Comparison of ENCODE assay signal across 9 mouse cellular contexts in the genomic region with DNA sequence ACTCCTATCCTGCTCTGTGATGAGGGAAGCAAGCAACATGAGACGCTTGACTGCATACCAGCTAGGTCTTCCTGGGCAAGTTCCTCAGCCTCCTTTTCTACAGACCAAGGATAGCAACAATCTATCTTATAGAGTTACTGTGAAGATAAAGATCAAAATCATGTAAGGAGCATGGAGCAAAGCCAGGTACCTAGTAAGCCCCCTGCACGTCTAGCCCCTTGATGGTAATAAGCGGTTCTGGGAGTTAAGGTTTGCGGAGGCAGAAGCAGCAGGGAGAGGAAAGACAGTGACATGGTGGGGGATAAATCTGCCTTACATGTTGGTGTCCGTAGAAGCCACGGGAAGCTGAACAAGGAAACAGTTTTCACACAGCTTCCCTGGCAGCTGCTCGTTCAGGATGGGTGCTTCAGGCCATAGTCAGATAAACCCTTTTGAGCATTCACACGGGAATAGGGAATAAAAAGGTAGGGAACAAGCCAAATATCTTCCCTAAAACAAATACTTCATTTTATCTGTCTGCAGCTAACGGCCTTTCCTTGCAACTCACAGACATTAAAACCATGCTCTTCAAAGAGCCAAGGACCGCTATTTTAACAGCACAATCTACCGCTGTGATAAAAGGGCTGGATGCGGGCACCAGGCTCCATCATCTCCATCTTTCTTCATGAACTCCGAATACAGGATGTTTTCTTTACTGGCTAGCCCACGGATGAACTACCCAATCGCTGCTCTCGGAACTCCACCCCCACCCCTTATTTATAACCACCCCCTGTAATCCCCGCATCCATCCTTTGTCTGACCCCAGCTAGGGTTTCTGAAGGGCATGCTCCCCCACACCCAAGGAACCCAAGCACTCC. TPM values are rescaled to one million over a fixed set of nuclear protein-coding genes. Genes with fewer than 3 reads are reported as not detected.
A peak's percentile ranks its signal among the peaks of the same experiment; 100 is the strongest.
DNase-seq lines count a peak whose midpoint lies in the region; ATAC-seq lines count a peak whose summit lies in the region.
"Had no signal": no experiment of that assay in that cellular context is flagged by ENCODE, and none has a peak within 500 bp of the region (broad histone marks: within the 10 kb centered on the region; RNA-seq: fewer than 3 reads in every experiment).

No protein-coding gene starts in this region.

- peaks cover 5 to 7% of the 10 kb centered on the region in 2 experiments; a peak in 2 of 4 replicates for H3K4me1 ChIP-seq in heart, embryonic 14.5 days (ENCODE audit: control insufficient read depth in 2 of 2, insufficient read depth in 2 of 2, low read length in 2 of 2)
- peaks cover 36% of the 10 kb centered on the region for H3K4me1 ChIP-seq in hindbrain, embryonic 10.5 days (replicated peaks)
- H3K4me1 ChIP-seq in midbrain, embryonic 13.5 days (replicated peaks) = peaks cover 48% of the 10 kb centered on the region

- WGBS in heart, embryonic 14.5 days = 25% methylated on average over 17 of the region's 17 CpGs
- WGBS in hindbrain, embryonic 10.5 days = 15% methylated on average over 17 of the region's 17 CpGs
- 6% methylated on average over 17 of the region's 17 CpGs for WGBS in midbrain, embryonic 13.5 days

- H3K36me3 ChIP-seq in heart, embryonic 14.5 days (ENCODE audit: control insufficient read depth, insufficient read depth, low read length) = peaks cover 22% of the 10 kb centered on the region
- H3K36me3 ChIP-seq in hindbrain, embryonic 10.5 days = peaks cover 24% of the 10 kb centered on the region
- H3K36me3 ChIP-seq in midbrain, embryonic 13.5 days = peaks cover 17% of the 10 kb centered on the region

- H3K9ac ChIP-seq in heart, embryonic 14.5 days (ENCODE audit: low read length) = peak overlapping the region; percentile 38; the same call in 1 of the 2 replicates
- peak overlapping the region; percentile 81 for H3K9ac ChIP-seq in midbrain, embryonic 13.5 days (replicated peaks)

- no peaks in the 10 kb centered on the region for H3K9me3 ChIP-seq in heart, embryonic 14.5 days (ENCODE audit: control insufficient read depth, low read length)
- H3K9me3 ChIP-seq in hindbrain, embryonic 10.5 days = no peaks in the 10 kb centered on the region
- H3K9me3 ChIP-seq in midbrain, embryonic 13.5 days = no peaks in the 10 kb centered on the region

- H3K4me3 ChIP-seq in heart, embryonic 14.5 days (ENCODE audit: control insufficient read depth in 1 of 2, insufficient read depth in 1 of 2, low read depth in 1 of 2, low read length in 2 of 2) = peak overlapping the region; percentile 32 to 38
- peak overlapping the region; percentile 56 for H3K4me3 ChIP-seq in hindbrain, embryonic 10.5 days
- H3K4me3 ChIP-seq in midbrain, embryonic 13.5 days (replicated peaks) = peak overlapping the region; percentile 59

- no peaks in the 10 kb centered on the region for H3K27me3 ChIP-seq in heart, embryonic 14.5 days (ENCODE audit: control insufficient read depth, insufficient read depth, low read length)
- H3K27me3 ChIP-seq in hindbrain, embryonic 10.5 days (ENCODE audit: insufficient read depth, poor library complexity, severe bottlenecking) = no peaks in the 10 kb centered on the region
- H3K27me3 ChIP-seq in midbrain, embryonic 13.5 days = no peaks in the 10 kb centered on the region
- H3K27me3 ChIP-seq: Patski had no signal

- DNase-seq in heart, adult 8-10 months (ENCODE audit: low spot score) = no peak
- DNase-seq in brain, embryonic 18.5 days (ENCODE audit: low read depth, low spot score) = peak; percentile 78
- DNase-seq in hindbrain, embryonic 10.5 days (ENCODE audit: low spot score) = peak; percentile 14
- no peak for DNase-seq in left cerebral cortex, adult 8-10 months (ENCODE audit: low spot score in 2 of 2)
- DNase-seq in frontal cortex, adult 2 months (ENCODE audit: extremely low spot score in 1 of 2, low spot score in 1 of 2) = no peak
- no peak for DNase-seq in lung, adult 18-20 months

- H3K4me2 ChIP-seq in heart, embryonic 14.5 days (ENCODE audit: low read length) = peak overlapping the region; percentile 68
- H3K4me2 ChIP-seq in midbrain, embryonic 13.5 days (replicated peaks) = peak overlapping the region; percentile 76

- ATAC-seq in heart, embryonic 14.5 days (ENCODE audit: insufficient number of reproducible peaks, insufficient read depth, low FRiP score, low read depth) = no peak
- peak; percentile 95 for ATAC-seq in midbrain, embryonic 13.5 days
- ATAC-seq: Patski had no signal

- no peak overlapping the region for H3K27ac ChIP-seq in heart, embryonic 14.5 days (replicated peaks in 1 of 2; ENCODE audit: control insufficient read depth in 1 of 2, insufficient read depth in 1 of 2, low read depth in 2 of 2, low read length in 2 of 2)
- H3K27ac ChIP-seq in hindbrain, embryonic 10.5 days = peak overlapping the region; percentile 90
- H3K27ac ChIP-seq in midbrain, embryonic 13.5 days = peak overlapping the region; percentile 95

RNA-seq across cellular contexts. Expression of a gene that starts 0.6 kb away (rescaled TPM):
- 0.82 and 0.99 TPM in 2 replicates for polyA plus RNA-seq in heart, embryonic 14.5 days (2014; fragmentation: Nextera tagmentation; extraction: Ambion mirVana)
- under 1 TPM in 1 of 4 experiments, not detected in 3; 0.35 TPM for total RNA-seq in heart, adult 8-10 months (2022)
- 18.4 and 43.0 TPM in 2 replicates for polyA plus RNA-seq in hindbrain, embryonic 10.5 days (2016; fragmentation: Nextera tagmentation; extraction: Ambion mirVana)
- polyA plus RNA-seq in midbrain, embryonic 13.5 days (2015; fragmentation: Nextera tagmentation; extraction: Ambion mirVana) = 188 and 212 TPM in 2 replicates
- total RNA-seq in left cerebral cortex, adult 8-10 months (2022) = 100 to 1,000 TPM; 482 to 536 (median 524) TPM
- polyA plus RNA-seq in frontal cortex, adult 2 months (2012; rRNA removed) = 297 and 302 TPM in 2 replicates

RNA-seq across cellular contexts. Expression of a gene that starts 20.1 kb away (rescaled TPM):
- polyA plus RNA-seq in heart, embryonic 14.5 days (2014; fragmentation: Nextera tagmentation; extraction: Ambion mirVana) = 4.4 and 4.9 TPM in 2 replicates
- 1 to 10 TPM; 1.1 to 2.0 (median 1.2) TPM for total RNA-seq in heart, adult 8-10 months (2022)
- 31.6 and 33.9 TPM in 2 replicates for polyA plus RNA-seq in hindbrain, embryonic 10.5 days (2016; fragmentation: Nextera tagmentation; extraction: Ambion mirVana)
- polyA plus RNA-seq in midbrain, embryonic 13.5 days (2015; fragmentation: Nextera tagmentation; extraction: Ambion mirVana) = 23.4 and 24.5 TPM in 2 replicates
- total RNA-seq in left cerebral cortex, adult 8-10 months (2022) = 1 to 10 TPM; 2.7 to 3.3 (median 2.8) TPM
- 1.9 and 2.1 TPM in 2 replicates for polyA plus RNA-seq in frontal cortex, adult 2 months (2012; rRNA removed)

Comparison
In these comparisons a context has a peak if more than half of its experiments do, and no peak if none do; other contexts are left out.
1. H3K27ac ChIP-seq: peak in hindbrain, embryonic 10.5 days (single experiment) and midbrain, embryonic 13.5 days (single experiment); none in heart, embryonic 14.5 days (0 of 2).
2. DNase-seq: peak in brain, embryonic 18.5 days (single experiment) and hindbrain, embryonic 10.5 days (single experiment); none in heart, adult 8-10 months (single experiment), left cerebral cortex, adult 8-10 months (0 of 2), frontal cortex, adult 2 months (0 of 2) and lung, adult 18-20 months (0 of 2).
3. Peak in every context shown above with its lines, with median percentiles within 50 percentile points of each other: H3K4me3 ChIP-seq.